Mouse (Mus musculus): ENCODE measurements at regions not wholly inside any gene's neighbourhood (a gene's known extent, or its start where the extent isn't known, plus 50 kb on each side); places are given as distances from the start of the nearest gene placed in this dataset.
A peak's percentile ranks its signal among the peaks of the same experiment; 100 is the strongest.

GRCm38 (mm10) chr15:62457990-62458389 lies 1387.0 kb downstream of the Gsdmc2 start:
- no peaks in the 10 kb centered on the region for H3K27me3 ChIP-seq (replicated peaks)
- H3K9ac ChIP-seq (ENCODE audit: insufficient read depth, low read depth): 0 out of 2 replicates have a peak overlapping the region, but pooled peaks have one; percentile 8
- dilution Hi-C loops (cut with MboI; ENCODE audit: extremely low pct_ligation_motif_present, extremely low pct_unique_long_range_greater_than_20kb, low sequenced_read_pairs): no loop called here
- H3K4me3 ChIP-seq (replicated peaks in 1 of 3; ENCODE audit: low read depth in 2 of 3, low read length in 2 of 3, poor library complexity in 1 of 3): no peak overlapping the region
- DNase-seq (ENCODE audit: extremely low read depth): peak; percentile 93
- H3K4me2 ChIP-seq (ENCODE audit: insufficient read depth, low read depth, poor library complexity, severe bottlenecking): peak overlapping the region; percentile 4; the same call in 1 of the 2 replicates
- H3K9me3 ChIP-seq (replicated peaks; ENCODE audit: low read length): peaks cover 3% of the 10 kb centered on the region
- no peaks in the 10 kb centered on the region for H3K79me2 ChIP-seq (replicated peaks; ENCODE audit: control insufficient read depth, extremely low read depth, insufficient read depth, poor library complexity, severe bottlenecking)
- peaks cover 33 to 84% of the 10 kb centered on the region in 2 experiments for H3K4me1 ChIP-seq (ENCODE audit: control insufficient read depth in 1 of 2, insufficient read depth in 2 of 2)
- peak; percentile 84 for TF ChIP-seq SIN3A (IDR thresholded peaks at IDR 0.05; ENCODE audit: low read length)
- TF ChIP-seq IRF4 (IDR thresholded peaks at IDR 0.05; ENCODE audit: low read depth, low read length): peak; percentile 91
- peak; percentile 48; the same call in 1 of the 2 replicates for TF ChIP-seq MXI1 (IDR thresholded peaks at IDR 0.05; ENCODE audit: low read depth, low read length)
- TF ChIP-seq BHLHE40 (IDR thresholded peaks at IDR 0.05; ENCODE audit: low read depth, low read length): peak; percentile 84
- TF ChIP-seq ZNF384 (IDR thresholded peaks at IDR 0.05; ENCODE audit: low read depth, low read length): peak; percentile 48
- no peak for TF ChIP-seq UBTF (IDR thresholded peaks at IDR 0.05; ENCODE audit: low read depth, low read length)
- peak; percentile 37 for TF ChIP-seq SMC3 (IDR thresholded peaks at IDR 0.05; ENCODE audit: low read depth, low read length)
- TF ChIP-seq NRF1 (IDR thresholded peaks at IDR 0.05; ENCODE audit: low read depth, low read length): peak; percentile 29; the same call in 1 of the 2 replicates
- TF ChIP-seq USF2 (conservative IDR thresholded peaks at IDR 0.05; ENCODE audit: low read depth, low read length): no peak
- no peak for TF ChIP-seq KAT2A (IDR thresholded peaks at IDR 0.05; ENCODE audit: insufficient replicate concordance, low read length)
- TF ChIP-seq PAX5 (IDR thresholded peaks at IDR 0.05; ENCODE audit: low read length): no peak
- TF ChIP-seq USF1 (IDR thresholded peaks at IDR 0.05; ENCODE audit: low read depth, low read length): no peak
- peak; percentile 46; the same call in 1 of the 2 replicates for TF ChIP-seq POLR2A (IDR thresholded peaks at IDR 0.05; ENCODE audit: low read depth, low read length)
- peak; percentile 59 for TF ChIP-seq JUN (IDR thresholded peaks at IDR 0.05; ENCODE audit: insufficient read depth, low read depth, low read length)
- 0 out of 2 replicates have a peak, but pooled peaks have one; percentile 46 for TF ChIP-seq MAFK (IDR thresholded peaks at IDR 0.05; ENCODE audit: insufficient replicate concordance, low read length)
- TF ChIP-seq E2F4 (IDR thresholded peaks at IDR 0.05; ENCODE audit: insufficient replicate concordance, low read depth, low read length): no peak
- TF ChIP-seq MAX (IDR thresholded peaks at IDR 0.05; ENCODE audit: low read length): no peak; the same call in 1 of the 2 replicates
- no peak for TF ChIP-seq CHD1 (IDR thresholded peaks at IDR 0.05; ENCODE audit: low read depth, low read length)
- no peak for TF ChIP-seq CTCF (conservative IDR thresholded peaks at IDR 0.05 in 1 of 2, IDR thresholded peaks at IDR 0.05 in 1 of 2; ENCODE audit: low read depth in 2 of 2, low read length in 2 of 2)
- no peak for TF ChIP-seq TBP (conservative IDR thresholded peaks at IDR 0.05; ENCODE audit: low read depth, low read length)
- TF ChIP-seq CHD2 (IDR thresholded peaks at IDR 0.05; ENCODE audit: low read length): peak; percentile 92
- TF ChIP-seq ZMIZ1 (IDR thresholded peaks at IDR 0.05; ENCODE audit: low read depth, low read length): no peak
- no peak for TF ChIP-seq NELFE (IDR thresholded peaks at IDR 0.05; ENCODE audit: low read depth, low read length)
- peak; percentile 96 for TF ChIP-seq EP300 (IDR thresholded peaks at IDR 0.05; ENCODE audit: low read length)
- no peak for TF ChIP-seq GABPA (IDR thresholded peaks at IDR 0.05; ENCODE audit: insufficient replicate concordance, low read depth, low read length)
- TF ChIP-seq ELF1 (IDR thresholded peaks at IDR 0.05; ENCODE audit: low read depth, low read length): peak; percentile 45; the same call in 1 of the 2 replicates
- no peak for TF ChIP-seq POLR2AphosphoS2 (IDR thresholded peaks at IDR 0.05; ENCODE audit: low read depth, low read length)
- TF ChIP-seq TCF12 (IDR thresholded peaks at IDR 0.05; ENCODE audit: low read depth, low read length): peak; percentile 96
- no peak for TF ChIP-seq ZC3H11A (IDR thresholded peaks at IDR 0.05; ENCODE audit: low read depth, low read length)
- peak; percentile 95 for TF ChIP-seq ETS1 (conservative IDR thresholded peaks at IDR 0.05; ENCODE audit: low read depth, low read length)
- TF ChIP-seq RCOR1 (conservative IDR thresholded peaks at IDR 0.05; ENCODE audit: low read depth, low read length): peak; percentile 58; the same call in 1 of the 2 replicates
- TF ChIP-seq JUND (conservative IDR thresholded peaks at IDR 0.05; ENCODE audit: low read depth, low read length): peak; percentile 66
- TF ChIP-seq MAZ (IDR thresholded peaks at IDR 0.05; ENCODE audit: low read depth, low read length): peak; percentile 69; the same call in 1 of the 2 replicates
- TF ChIP-seq MEF2A (IDR thresholded peaks at IDR 0.05; ENCODE audit: borderline replicate concordance, low read depth, low read length): peak; percentile 90
- TF ChIP-seq RAD21 (IDR thresholded peaks at IDR 0.05; ENCODE audit: low read depth, low read length): no peak; the same call in 1 of the 2 replicates
- TF ChIP-seq MYC (IDR thresholded peaks at IDR 0.05; ENCODE audit: low read depth, low read length): peak; percentile 93
- no peak for TF ChIP-seq ZKSCAN1 (IDR thresholded peaks at IDR 0.05; ENCODE audit: borderline replicate concordance, low read depth, low read length)
- TF ChIP-seq HCFC1 (IDR thresholded peaks at IDR 0.05; ENCODE audit: low read depth, low read length): no peak
- in situ Hi-C loops (cut with MboI; ENCODE audit: low pct_ligation_motif_present, low pct_unique_long_range_greater_than_20kb, low sequenced_read_pairs): no loop called here
- peak overlapping the region; percentile 85 for H3K27ac ChIP-seq (ENCODE audit: insufficient read depth, low read depth)
- H3K36me3 ChIP-seq (replicated peaks in 1 of 2; ENCODE audit: control insufficient read depth in 1 of 2, insufficient read depth in 1 of 2, low read length in 1 of 2): no peaks in the 10 kb centered on the region
